Comparison of ENCODE assay signal across 19 mouse cellular contexts in the genomic region with DNA sequence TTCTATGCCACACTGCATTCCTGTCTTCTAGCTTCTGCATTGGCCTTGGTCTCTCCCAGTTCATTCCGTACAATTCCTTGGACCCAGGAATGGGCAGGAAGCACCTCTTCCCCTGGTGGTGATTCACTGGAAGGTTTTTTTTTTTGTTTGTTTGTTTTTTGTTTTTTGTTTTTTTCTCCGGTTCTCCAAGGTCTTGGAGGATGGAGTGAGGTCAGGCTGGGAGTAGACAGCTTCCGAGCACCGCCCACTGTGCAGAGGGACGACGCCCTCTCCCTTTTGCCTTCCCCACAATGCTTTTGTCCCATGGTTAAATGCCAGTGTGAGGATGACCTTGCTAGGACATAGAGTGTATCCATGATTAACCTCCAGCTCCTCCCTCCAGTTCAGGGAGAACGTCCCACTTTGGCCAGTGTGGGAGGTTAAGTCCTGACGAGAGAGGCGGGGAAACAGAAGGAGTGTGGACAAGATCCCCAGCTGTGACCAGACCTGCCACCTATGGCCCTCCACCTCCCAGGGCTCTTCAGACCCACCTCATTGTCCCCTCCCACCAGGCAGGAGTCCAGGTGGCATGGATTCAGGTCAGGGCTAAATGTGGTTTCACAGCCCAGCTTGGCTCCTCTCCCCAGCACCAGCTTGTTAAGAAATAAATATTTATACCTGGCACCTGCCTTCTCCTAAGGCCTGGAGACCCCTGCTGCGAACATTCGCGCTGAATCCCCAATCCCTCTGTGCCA.
A peak's percentile ranks its signal among the peaks of the same experiment; 100 is the strongest.
DNase-seq lines count a peak whose midpoint lies in the region; TF ChIP-seq lines count a peak whose summit lies in the region.
"Had no signal": no experiment of that assay in that cellular context is flagged by ENCODE, and none has a peak within 500 bp of the region (broad histone marks: within the 10 kb centered on the region; RNA-seq: fewer than 3 reads in every experiment).

No protein-coding gene starts in this region.

- no peak for TF ChIP-seq CTCF in heart, adult 2 months (IDR thresholded peaks at IDR 0.05)
- TF ChIP-seq CTCF in kidney, adult 2 months (conservative IDR thresholded peaks at IDR 0.05; ENCODE audit: insufficient read depth, insufficient read length, low read depth, low read length), result no peak
- no peak for TF ChIP-seq CTCF in E14TG2a.4 (conservative IDR thresholded peaks at IDR 0.05; ENCODE audit: low read length)

- intact Hi-C loops in heart, adult 2 months (cut with DNase I), result no loop called here

- no peaks in the 10 kb centered on the region for H3K36me3 ChIP-seq in heart, adult 2 months (ENCODE audit: control insufficient read depth, insufficient read depth, low read length)
- no peaks in the 10 kb centered on the region for H3K36me3 ChIP-seq in kidney, adult 2 months (ENCODE audit: control insufficient read depth, insufficient read depth, low read length)
- H3K36me3 ChIP-seq in E14TG2a.4 (ENCODE audit: insufficient read depth, low read length) (no peaks in the 10 kb centered on the region), ES-E14 (ENCODE audit: control insufficient read depth, insufficient read depth, low read length, poor library complexity, severe bottlenecking) (no peaks in the 10 kb centered on the region)
- H3K36me3 ChIP-seq: embryonic facial prominence, embryonic 15.5 days; heart, embryonic 12.5 days; hindbrain, embryonic 15.5 days; intestine, embryonic 15.5 days; limb, embryonic 10.5 days had no signal

- TF ChIP-seq POLR2A in heart, adult 2 months (IDR thresholded peaks at IDR 0.05; ENCODE audit: insufficient read depth, low read depth, low read length), result no peak
- TF ChIP-seq POLR2A in kidney, adult 2 months (IDR thresholded peaks at IDR 0.05; ENCODE audit: low read depth, low read length), result no peak

- H3K27ac ChIP-seq in heart, adult 2 months, result no peak overlapping the region
- no peak overlapping the region for H3K27ac ChIP-seq in kidney, adult 2 months (ENCODE audit: insufficient read depth, low read depth, low read length)
- peak overlapping the region; percentile 77 for H3K27ac ChIP-seq in ES-E14 (ENCODE audit: insufficient read depth, low read depth, low read length, poor library complexity, severe bottlenecking)
- H3K27ac ChIP-seq: embryonic facial prominence, embryonic 15.5 days; gastrocnemius, adult 2 months; hindbrain, embryonic 15.5 days; intestine, embryonic 15.5 days; limb, embryonic 10.5 days had no signal

- H3K27me3 ChIP-seq in heart, adult 2 months (ENCODE audit: control insufficient read depth, insufficient read depth, low read length), result no peaks in the 10 kb centered on the region
- no peaks in the 10 kb centered on the region for H3K27me3 ChIP-seq in kidney, adult 2 months (replicated peaks; ENCODE audit: control insufficient read depth, insufficient read depth, low read length)
- peaks cover 11% of the 10 kb centered on the region for H3K27me3 ChIP-seq in E14TG2a.4 (ENCODE audit: insufficient read depth, low read length)
- H3K27me3 ChIP-seq: hindbrain, embryonic 15.5 days; intestine, embryonic 15.5 days had no signal

- H3K9me3 ChIP-seq in E14TG2a.4 (ENCODE audit: low read length) (no peaks in the 10 kb centered on the region; the same call in 1 of the 2 replicates), ES-E14 (ENCODE audit: control insufficient read depth, insufficient read depth, low read depth, low read length) (no peaks in the 10 kb centered on the region)
- H3K9me3 ChIP-seq: embryonic facial prominence, embryonic 15.5 days; heart, embryonic 12.5 days; hindbrain, embryonic 15.5 days; intestine, embryonic 15.5 days; limb, embryonic 10.5 days had no signal

- in situ Hi-C loops in ES-E14 (cut with MboI; ENCODE audit: low sequenced_read_pairs in 2 of 2, unreplicated experiment in 2 of 2), result no loop called here

- DNase-seq in heart, adult 2 months, result peak; percentile 18 to 24
- DNase-seq in heart, adult 8-10 months (ENCODE audit: low spot score), result no peak
- DNase-seq in kidney, adult 2 months, result peak; percentile 51
- no peak for DNase-seq in kidney, postnatal 14 days
- peak; percentile 62 for DNase-seq in ES-E14 (ENCODE audit: low read depth, low spot score)
- no peak for DNase-seq in left cerebral cortex, adult 9 months (ENCODE audit: low spot score in 2 of 2)
- no peak for DNase-seq in embryo, embryonic 9.5 days (ENCODE audit: extremely low spot score)
- DNase-seq: cerebellum, adult 11-12 months; gastrocnemius, adult 2 months; heart, postnatal 14 days; kidney, postnatal 4 days; liver; right cerebral cortex, postnatal 14 days had no signal

- TF ChIP-seq EP300 in heart, adult 2 months (IDR thresholded peaks at IDR 0.05; ENCODE audit: insufficient read depth, low read depth, low read length), result no peak

- no peaks in the 10 kb centered on the region for H3K4me1 ChIP-seq in heart, adult 2 months (ENCODE audit: control insufficient read depth, insufficient read depth, low read length)
- no peaks in the 10 kb centered on the region for H3K4me1 ChIP-seq in kidney, adult 2 months (ENCODE audit: control insufficient read depth, insufficient read depth, low read length)
- H3K4me1 ChIP-seq in E14TG2a.4 (replicated peaks; ENCODE audit: low read depth, low read length) (peaks cover 97% of the 10 kb centered on the region), ES-E14 (ENCODE audit: control insufficient read depth in 2 of 2, insufficient read depth in 2 of 2, low read length in 2 of 2, poor library complexity in 1 of 2) (peaks cover 4 to 27% of the 10 kb centered on the region in 2 experiments; a peak in 2 of 4 replicates)
- H3K4me1 ChIP-seq: heart, embryonic 12.5 days; intestine, embryonic 15.5 days; limb, embryonic 10.5 days had no signal

- WGBS in heart, adult 2 months, result 52% methylated on average over 12 of the region's 12 CpGs
- WGBS in kidney, adult 2 months, result 51% methylated on average over 12 of the region's 12 CpGs

- no peak overlapping the region for H3K4me3 ChIP-seq in heart, adult 2 months
- H3K4me3 ChIP-seq in kidney, adult 2 months (ENCODE audit: insufficient read depth, low read depth, low read length), result no peak overlapping the region
- H3K4me3 ChIP-seq in E14TG2a.4 (replicated peaks; ENCODE audit: low read length), result peak overlapping the region; percentile 43
- no peak overlapping the region for H3K4me3 ChIP-seq in ES-E14 (ENCODE audit: insufficient read depth in 1 of 2, low read depth in 1 of 2, low read length in 2 of 2, poor library complexity in 1 of 2, severe bottlenecking in 1 of 2)
- H3K4me3 ChIP-seq: embryonic facial prominence, embryonic 15.5 days; gastrocnemius, adult 2 months; heart, embryonic 12.5 days; hindbrain, embryonic 15.5 days; intestine, embryonic 15.5 days; limb, embryonic 10.5 days had no signal

- H3K79me2 ChIP-seq in heart, adult 2 months (replicated peaks; ENCODE audit: control insufficient read depth, insufficient read depth, low read length), result no peaks in the 10 kb centered on the region

- H3K9ac ChIP-seq in heart, adult 2 months (ENCODE audit: low read depth, low read length), result no peak overlapping the region
- no peak overlapping the region for H3K9ac ChIP-seq in ES-E14 (ENCODE audit: insufficient read depth, low read depth, low read length, poor library complexity, severe bottlenecking)
- H3K9ac ChIP-seq: embryonic facial prominence, embryonic 15.5 days; heart, embryonic 12.5 days; hindbrain, embryonic 15.5 days; intestine, embryonic 15.5 days had no signal

TF ChIP-seq in ES-E14, 5 proteins besides CTCF, POLR2A, EP300 and RAD21:
- no peak for TF ChIP-seq CHD2 (IDR thresholded peaks at IDR 0.05; ENCODE audit: low read depth, low read length)
- no peak for TF ChIP-seq HCFC1 (IDR thresholded peaks at IDR 0.05; ENCODE audit: borderline replicate concordance, insufficient read depth, low read length)
- no peak for TF ChIP-seq MAFK (IDR thresholded peaks at IDR 0.05; ENCODE audit: insufficient read depth, low read depth, low read length)
- no peak for TF ChIP-seq ZC3H11A (IDR thresholded peaks at IDR 0.05; ENCODE audit: borderline replicate concordance, low read depth, low read length)
- peak; percentile 85 for TF ChIP-seq ZNF384 (IDR thresholded peaks at IDR 0.05; ENCODE audit: low read depth, low read length)

Comparison
In these comparisons a context has a peak if more than half of its experiments do, and no peak if none do; other contexts are left out.
1. DNase-seq: peak in heart, adult 2 months (2 of 2), kidney, adult 2 months (single experiment) and ES-E14 (single experiment); none in heart, adult 8-10 months (single experiment), kidney, postnatal 14 days (single experiment), left cerebral cortex, adult 9 months (0 of 2) and embryo, embryonic 9.5 days (single experiment).